13 mouse cellular contexts compared by ENCODE assay signal in genomic region chr11:100322591-100323258, GRCm38 (mm10). TPM values are rescaled to one million over a fixed set of nuclear protein-coding genes. Genes with fewer than 3 reads are reported as not detected.
DNase-seq lines count a peak whose midpoint lies in the region; ATAC-seq lines count a peak whose summit lies in the region.
"Had no signal": no experiment of that assay in that cellular context is flagged by ENCODE, and none has a peak within 500 bp of the region (broad histone marks: within the 10 kb centered on the region; RNA-seq: fewer than 3 reads in every experiment).

No protein-coding gene starts in this region.

- no peak overlapping the region for H3K4me2 ChIP-seq in heart, embryonic 15.5 days
- H3K4me2 ChIP-seq in liver, embryonic 15.5 days: no peak overlapping the region

- H3K27me3 ChIP-seq in heart, embryonic 15.5 days: no peaks in the 10 kb centered on the region
- no peaks in the 10 kb centered on the region for H3K27me3 ChIP-seq in liver, embryonic 15.5 days

- intact Hi-C loops in heart, postnatal 10 days (cut with DNase I): no loop called here
- intact Hi-C loops in left cerebral cortex, postnatal 14 days (cut with DNase I): no loop called here
- intact Hi-C loops in heart, postnatal 36 days (cut with DNase I): loop anchor here (2.0 kb wide), 1 partner anchor 32 kb away; no protein-coding TSS in a partner anchor

- WGBS in heart, embryonic 15.5 days: 61% methylated on average over 3 of the region's 3 CpGs
- WGBS in liver, embryonic 15.5 days (ENCODE audit: insufficient replicate concordance): 51% methylated on average over 3 of the region's 3 CpGs

- no peak for ATAC-seq in heart, embryonic 15.5 days (replicated peaks; ENCODE audit: insufficient number of reproducible peaks, insufficient read depth, low FRiP score, low read depth)
- no peak for ATAC-seq in liver, embryonic 15.5 days (ENCODE audit: insufficient read depth)

- H3K4me3 ChIP-seq in heart, embryonic 15.5 days: no peak overlapping the region
- no peak overlapping the region for H3K4me3 ChIP-seq in liver, embryonic 15.5 days (replicated peaks)

- H3K9ac ChIP-seq in heart, embryonic 15.5 days: 0 out of 2 replicates have a peak overlapping the region, but pooled peaks have one; percentile 7
- H3K9ac ChIP-seq in liver, embryonic 15.5 days: no peak overlapping the region

- 0 out of 2 replicates have a peak overlapping the region, but pooled peaks have one; percentile 11 for H3K27ac ChIP-seq in heart, embryonic 15.5 days
- H3K27ac ChIP-seq in liver, embryonic 15.5 days (replicated peaks): peak overlapping the region; percentile 61

- no peaks in the 10 kb centered on the region for H3K9me3 ChIP-seq in heart, embryonic 15.5 days (replicated peaks)
- no peaks in the 10 kb centered on the region for H3K9me3 ChIP-seq in liver, embryonic 15.5 days (replicated peaks)

- peaks cover 19% of the 10 kb centered on the region for H3K36me3 ChIP-seq in heart, embryonic 15.5 days
- peaks cover 27% of the 10 kb centered on the region for H3K36me3 ChIP-seq in liver, embryonic 15.5 days (replicated peaks)

- DNase-seq in heart, postnatal 10 days: no peak
- DNase-seq in 416B (ENCODE audit: low read depth): peak; percentile 53
- DNase-seq in MN1 (ENCODE audit: low spot score): peak; percentile 28
- no peak for DNase-seq in left cerebral cortex, postnatal 14 days (ENCODE audit: low spot score in 2 of 2)
- no peak for DNase-seq in spleen, adult 12 weeks (ENCODE audit: low spot score)
- no peak for DNase-seq in heart, postnatal 36 days
- DNase-seq: cerebellum, adult 9-11 months had no signal

- H3K4me1 ChIP-seq in heart, embryonic 15.5 days (replicated peaks): peaks cover 26% of the 10 kb centered on the region
- peaks cover 31% of the 10 kb centered on the region for H3K4me1 ChIP-seq in liver, embryonic 15.5 days (replicated peaks)

RNA-seq across cellular contexts. Expression of gene Eif1, which starts 3.0 kb away (rescaled TPM):
- polyA plus RNA-seq in heart, embryonic 15.5 days (2015; fragmentation: Nextera tagmentation; extraction: Ambion mirVana): 1,413 and 1,738 TPM in 2 replicates
- 1,000 to 10,000 TPM; 1,270 to 1,308 TPM for total RNA-seq in heart, postnatal 10 days (2021)
- 1,286 and 1,576 TPM in 2 replicates for polyA plus RNA-seq in liver, embryonic 15.5 days (2015; fragmentation: Nextera tagmentation; extraction: Ambion mirVana)
- total RNA-seq in left cerebral cortex, postnatal 14 days (2021): 100 to 1,000 TPM; 803 to 821 TPM
- total RNA-seq in heart, postnatal 36 days (2021): 1,000 to 10,000 TPM; 1,603 to 1,774 TPM

RNA-seq across cellular contexts. Expression of gene Gast, which starts 11.5 kb away (rescaled TPM):
- polyA plus RNA-seq in heart, embryonic 15.5 days (2015; fragmentation: Nextera tagmentation; extraction: Ambion mirVana): not detected in 2 replicates
- not detected for total RNA-seq in heart, postnatal 10 days (2021)
- polyA plus RNA-seq in liver, embryonic 15.5 days (2015; fragmentation: Nextera tagmentation; extraction: Ambion mirVana): not detected in 2 replicates
- total RNA-seq in left cerebral cortex, postnatal 14 days (2021): not detected
- not detected for total RNA-seq in heart, postnatal 36 days (2021)
- total RNA-seq: gastrocnemius, postnatal 10 days; monocyte, adult 5-6 weeks had no signal
- polyA plus RNA-seq: hindbrain, embryonic 11.5 days; kidney, embryonic 14.5 days had no signal

RNA-seq across cellular contexts. Expression of gene Hap1, which starts 33.2 kb away (rescaled TPM):
- polyA plus RNA-seq in heart, embryonic 15.5 days (2015; fragmentation: Nextera tagmentation; extraction: Ambion mirVana): 5.3 and 7.7 TPM in 2 replicates
- total RNA-seq in heart, postnatal 10 days (2021): 1 to 10 TPM; 1.4 TPM
- 0.33 and 0.45 TPM in 2 replicates for polyA plus RNA-seq in liver, embryonic 15.5 days (2015; fragmentation: Nextera tagmentation; extraction: Ambion mirVana)
- 100 to 1,000 TPM in 1 of 2 experiments, 10 to 100 TPM in 1; 94.6 to 151 TPM for total RNA-seq in left cerebral cortex, postnatal 14 days (2021)
- total RNA-seq in heart, postnatal 36 days (2021): 1 to 10 TPM; 1.6 to 1.8 TPM
- total RNA-seq: monocyte, adult 5-6 weeks had no signal

RNA-seq across cellular contexts. Expression of gene Krt42, which starts 53.1 kb away (rescaled TPM):
- polyA plus RNA-seq in heart, embryonic 15.5 days (2015; fragmentation: Nextera tagmentation; extraction: Ambion mirVana): not detected in 2 replicates
- total RNA-seq in heart, postnatal 10 days (2021): not detected
- polyA plus RNA-seq in liver, embryonic 15.5 days (2015; fragmentation: Nextera tagmentation; extraction: Ambion mirVana): not detected in 2 replicates
- not detected for total RNA-seq in left cerebral cortex, postnatal 14 days (2021)
- total RNA-seq in heart, postnatal 36 days (2021): not detected
- total RNA-seq: gastrocnemius, postnatal 10 days; monocyte, adult 5-6 weeks had no signal
- polyA plus RNA-seq: hindbrain, embryonic 11.5 days; kidney, embryonic 14.5 days had no signal

Comparison
In these comparisons a context has a peak if more than half of its experiments do, and no peak if none do; other contexts are left out.
1. DNase-seq: peak in 416B (single experiment) and MN1 (single experiment); none in heart, postnatal 10 days (0 of 2), left cerebral cortex, postnatal 14 days (0 of 2), spleen, adult 12 weeks (single experiment) and heart, postnatal 36 days (0 of 2).
2. RNA of gene Hap1, which starts 33.2 kb away (total RNA-seq): 94.6 to 151 TPM in left cerebral cortex, postnatal 14 days; 1.6 to 1.8 TPM in heart, postnatal 36 days and 1.4 TPM in heart, postnatal 10 days; every median in the first group is over 10 times any median in the second.